Mouse (Mus musculus) ES-Bruce4 (cell line): ENCODE data around the gene Psmd3. TPM values are rescaled to one million over a fixed set of nuclear protein-coding genes. Genes with fewer than 3 reads are reported as not detected.
A peak's percentile ranks its signal among the peaks of the same experiment; 100 is the strongest.
"Not testable (repeated sequence)": the region's sequence is repeated elsewhere in the genome, so short reads cannot be mapped to it uniquely, and the experiment has no call there.

ENCODE experiments used
- H3K27ac ChIP-seq: 2 replicates; pipeline ENCODE4 v1.5.1; 2012; ENCODE audit warnings: low read length, inconsistent platforms; ENCODE audit not compliant: insufficient read depth
- H3K27me3 ChIP-seq: 2 replicates; pipeline ENCODE4 v1.6.1; 2012; ENCODE audit warnings: mild to moderate bottlenecking, low read length, inconsistent platforms; ENCODE audit not compliant: control insufficient read depth, poor library complexity, insufficient read depth, severe bottlenecking
- H3K36me3 ChIP-seq: 2 replicates; pipeline ENCODE4 v1.6.1; 2012; ENCODE audit warnings: inconsistent platforms, mild to moderate bottlenecking, low read length, moderate library complexity; ENCODE audit not compliant: control insufficient read depth, poor library complexity, insufficient read depth, severe bottlenecking
- H3K4me1 ChIP-seq: one replicate; pipeline ENCODE4 v1.8.1; 2011; ENCODE audit warnings: low read length; ENCODE audit not compliant: control insufficient read depth, insufficient read depth
- H3K4me3 ChIP-seq: 2 replicates; pipeline ENCODE4 v1.5.1; 2011; ENCODE audit warnings: low read depth, mild to moderate bottlenecking, low read length
- H3K9ac ChIP-seq: 2 replicates; pipeline ENCODE4 v1.6.1; 2012; ENCODE audit warnings: low read depth, mild to moderate bottlenecking, inconsistent platforms; ENCODE audit not compliant: poor library complexity, severe bottlenecking
- H3K9me3 ChIP-seq: replicated peaks from 2 replicates; pipeline ENCODE4 v1.6.1; 2012; ENCODE audit warnings: mild to moderate bottlenecking, low read length, inconsistent platforms; ENCODE audit not compliant: control insufficient read depth, poor library complexity, insufficient read depth, severe bottlenecking
- CTCF ChIP-seq: IDR thresholded peaks from one replicate; pipeline ENCODE4 v1.8.1; 2011; ENCODE audit warnings: low read depth, low read length
- EP300 ChIP-seq: IDR thresholded peaks from 2 replicates; pipeline ENCODE4 v1.6.1; 2011; ENCODE audit warnings: low read depth, low read length; ENCODE audit not compliant: insufficient read depth
- POLR2A ChIP-seq: IDR thresholded peaks from one replicate; pipeline ENCODE4 v1.8.1; 2011; ENCODE audit warnings: low read length; ENCODE audit not compliant: insufficient read depth
- polyA plus RNA-seq: library from polyadenylated mRNA; stranded (reverse); fragments of >200 nt; gene quantifications from 2 replicates; pipeline ENCODE4 v1.2.4, GENCODE M21; 2011; ENCODE audit warnings: low read depth; ENCODE audit not compliant: missing spikeins, insufficient read depth, insufficient read length

The Psmd3 gene
- polyA plus RNA-seq, 1 experiment: 129 TPM

- Histone ChIP-seq H3K27ac (no peak within 1 kb of the TSS), H3K27me3 (peaks cover 2% of the 10 kb centered on the region), H3K36me3 (no peaks in the 10 kb centered on the region), H3K4me3 (no peak within 1 kb of the TSS), H3K9me3 (peaks cover 10% of the 10 kb centered on the region; the same call in 1 of the 2 replicates), H3K4me1 (no peaks in the 10 kb centered on the region), H3K9ac (no peak within 1 kb of the TSS)
- TF ChIP-seq EP300: no peak
- no peak for TF ChIP-seq POLR2A
- TF ChIP-seq CTCF: no peak
These were observed 35.9 kb upstream of the Psmd3 start, which contains the start of gene Gsdma2 for GRCm38 (mm10) chr11:98646459-98646858. TSS of gene Gsdma2 (plus strand) at chr11:98646759.

DNA sequence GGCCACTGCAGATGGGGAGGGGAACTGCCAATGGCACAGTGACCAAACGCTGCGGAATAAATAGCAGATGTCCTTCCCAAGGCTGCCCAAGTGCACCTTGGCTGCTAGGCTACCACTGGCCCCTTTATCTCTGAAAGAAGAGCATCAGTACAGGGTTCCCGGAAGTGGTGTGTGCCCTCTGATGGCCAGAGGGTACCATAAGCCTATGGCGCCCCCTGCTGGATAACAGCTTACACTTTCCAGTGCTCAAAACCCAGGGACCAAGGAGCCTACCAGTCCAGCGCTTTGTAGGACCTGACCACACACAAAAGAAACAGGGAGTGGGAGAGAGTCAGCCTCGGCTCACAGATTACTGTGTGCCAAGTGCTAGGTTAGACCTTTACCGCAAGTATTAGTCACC is 27.3 kb upstream of the Psmd3 start:
- peak; percentile 85 for TF ChIP-seq CTCF
- not testable (repeated sequence) for H3K36me3 ChIP-seq, H3K4me1 ChIP-seq, H3K9me3 ChIP-seq, H3K27ac ChIP-seq, H3K4me3 ChIP-seq, H3K27me3 ChIP-seq, H3K9ac ChIP-seq

GRCm38 (mm10) chr11:98660517-98660916 is 21.8 kb upstream of the Psmd3 start:
- no peaks in the 10 kb centered on the region for H3K36me3 ChIP-seq
- no peak overlapping the region for H3K27ac ChIP-seq
- no peak overlapping the region for H3K9ac ChIP-seq
- H3K9me3 ChIP-seq: no peaks in the 10 kb centered on the region
- TF ChIP-seq POLR2A (no peak), CTCF (peak; percentile 32)
- H3K27me3 ChIP-seq: no peaks in the 10 kb centered on the region
- no peaks in the 10 kb centered on the region for H3K4me1 ChIP-seq
- H3K4me3 ChIP-seq: no peak overlapping the region

DNA sequence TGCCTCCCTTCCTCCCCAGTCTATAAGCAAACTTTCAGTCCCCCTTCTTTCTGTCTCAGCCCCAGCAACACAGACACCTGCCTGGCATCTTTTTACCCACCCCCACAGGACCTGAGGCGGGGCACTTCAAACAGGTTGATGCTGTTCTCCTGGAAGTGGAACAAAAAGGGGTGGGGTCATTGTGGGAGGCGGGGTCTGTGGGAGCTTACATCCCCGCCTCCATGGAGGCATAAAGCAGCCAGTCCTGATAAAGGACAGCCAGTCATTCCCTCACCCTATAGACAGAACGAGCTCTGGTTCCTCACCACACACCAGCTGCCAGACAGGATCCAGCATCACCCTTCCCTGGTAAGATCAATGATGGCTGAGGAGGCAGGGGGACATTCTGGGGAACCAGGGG is 18.3 kb upstream of the Psmd3 start, which contains the start of gene Gsdma:
Gsdma (plus strand) TSS at position 261 of the 400 bp plus-strand sequence.
- no peaks in the 10 kb centered on the region for H3K27me3 ChIP-seq
- no peak within 1 kb of the TSS for H3K27ac ChIP-seq
- no peak for TF ChIP-seq CTCF
- TF ChIP-seq EP300: no peak
- no peak for TF ChIP-seq POLR2A
- H3K4me1 ChIP-seq: no peaks in the 10 kb centered on the region
- no peak within 1 kb of the TSS for H3K9ac ChIP-seq
- H3K9me3 ChIP-seq: no peaks in the 10 kb centered on the region
- H3K4me3 ChIP-seq: no peak within 1 kb of the TSS
- H3K36me3 ChIP-seq: no peaks in the 10 kb centered on the region

GRCm38 (mm10) chr11:98668984-98669383 is 13.4 kb upstream of the Psmd3 start:
- H3K27ac ChIP-seq: no peak overlapping the region
- H3K27me3 ChIP-seq: no peaks in the 10 kb centered on the region
- H3K9me3 ChIP-seq: no peaks in the 10 kb centered on the region
- no peaks in the 10 kb centered on the region for H3K36me3 ChIP-seq
- TF ChIP-seq CTCF: no peak
- TF ChIP-seq EP300: no peak
- TF ChIP-seq POLR2A: no peak
- no peak overlapping the region for H3K9ac ChIP-seq
- no peak overlapping the region for H3K4me3 ChIP-seq
- H3K4me1 ChIP-seq: no peaks in the 10 kb centered on the region

GRCm38 (mm10) chr11:98671284-98671815 is 11.0 kb upstream of the Psmd3 start:
- Histone ChIP-seq H3K36me3 (no peaks in the 10 kb centered on the region), H3K4me1 (peaks cover 2% of the 10 kb centered on the region), H3K4me3 (no peak overlapping the region), H3K27ac (no peak overlapping the region), H3K27me3 (no peaks in the 10 kb centered on the region), H3K9ac (no peak overlapping the region), H3K9me3 (no peaks in the 10 kb centered on the region)
- no peak for TF ChIP-seq EP300
- TF ChIP-seq CTCF: no peak
- no peak for TF ChIP-seq POLR2A
